Mouse (Mus musculus) kidney, postnatal 14 days (tissue): ENCODE measurements around the gene Psmd6.

Experiments used
- DNase-seq: peaks from one replicate; pipeline ENCODE4 v3.0.0; 2022; ENCODE audit warnings: mixed read lengths

The Psmd6 gene

GRCm38 (mm10) chr14:14120230-14121096 is at the start of gene Psmd6:
Gene Psmd6 (minus strand): TSS chr14:14120984.
- peak; percentile 92 for DNase-seq

GRCm38 (mm10) chr14:14110710-14111109 is 10.1 kb downstream of the Psmd6 start:
- no peak for DNase-seq

GRCm38 (mm10) chr14:14104930-14105318 is 15.9 kb downstream of the Psmd6 start:
- DNase-seq = no peak

- no peak for DNase-seq
These were observed 16.4 kb downstream of the Psmd6 start for GRCm38 (mm10) chr14:14104213-14104929.

- peak; percentile 24 for DNase-seq
These were observed 19.5 kb downstream of the Psmd6 start for GRCm38 (mm10) chr14:14101296-14101695.

- DNase-seq = peak; percentile 75
These were observed 20.0 kb downstream of the Psmd6 start for GRCm38 (mm10) chr14:14100773-14101280.

- peak; percentile 91 for DNase-seq
These were observed 22.3 kb downstream of the Psmd6 start for GRCm38 (mm10) chr14:14098330-14098980.

- no peak for DNase-seq
These were observed 30.2 kb downstream of the Psmd6 start for GRCm38 (mm10) chr14:14090571-14090970.

- no peak for DNase-seq
These were observed 32.6 kb downstream of the Psmd6 start for GRCm38 (mm10) chr14:14088016-14088791.

GRCm38 (mm10) chr14:14087348-14087747 is 33.4 kb downstream of the Psmd6 start:
- no peak for DNase-seq

GRCm38 (mm10) chr14:14086711-14087263 is 34.0 kb downstream of the Psmd6 start:
- no peak for DNase-seq

GRCm38 (mm10) chr14:14083811-14084210 is 37.0 kb downstream of the Psmd6 start:
- no peak for DNase-seq

- no peak for DNase-seq
These were observed 40.1 kb downstream of the Psmd6 start for GRCm38 (mm10) chr14:14080604-14081194.

GRCm38 (mm10) chr14:14071456-14071855 is 49.3 kb downstream of the Psmd6 start:
- DNase-seq = no peak

- DNase-seq = no peak
These were observed 50.1 kb downstream of the Psmd6 start for GRCm38 (mm10) chr14:14070541-14071315.

GRCm38 (mm10) chr14:14068553-14068952 is 52.2 kb downstream of the Psmd6 start:
- DNase-seq = no peak

- DNase-seq = peak; percentile 82
These were observed 52.9 kb downstream of the Psmd6 start for GRCm38 (mm10) chr14:14067648-14068472.

GRCm38 (mm10) chr14:14066241-14066640 is 54.5 kb downstream of the Psmd6 start:
- DNase-seq = no peak

GRCm38 (mm10) chr14:14065142-14065498 is 55.7 kb downstream of the Psmd6 start:
- DNase-seq = no peak
